Mouse (Mus musculus) forelimb bud, embryonic 11.5 days (tissue): ENCODE data around the gene Gm45716.
"Not testable (repeated sequence)": the region's sequence is repeated elsewhere in the genome, so short reads cannot be mapped to it uniquely, and the experiment has no call there.

ENCODE experiments used
- DNase-seq: peaks from one replicate; pipeline ENCODE4 v3.0.0-alpha.2; 2012; ENCODE audit warnings: low read depth, low spot score

Gene Gm45716

DNA sequence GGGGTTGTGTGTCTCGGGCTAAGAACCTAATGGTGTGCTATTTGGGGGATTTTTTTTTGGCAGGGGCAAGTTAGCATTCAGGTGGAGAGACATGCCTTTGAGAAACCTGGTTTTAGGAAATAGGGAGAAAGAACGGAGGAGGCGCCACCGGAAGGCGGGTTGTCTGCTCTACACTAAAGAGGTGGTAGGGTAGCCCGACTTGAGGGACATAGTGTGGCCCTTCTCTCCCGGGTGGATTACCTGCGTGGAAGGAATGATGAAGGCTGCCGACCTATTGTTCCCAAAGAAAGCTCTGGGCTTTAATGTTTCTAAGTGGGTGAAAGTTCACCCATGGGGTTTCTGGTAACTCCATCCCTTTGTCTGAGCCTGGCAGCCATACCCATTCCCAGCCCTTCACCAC lies 62.7 kb downstream of the Gm45716 start:
- peak; percentile 14 for DNase-seq

DNA sequence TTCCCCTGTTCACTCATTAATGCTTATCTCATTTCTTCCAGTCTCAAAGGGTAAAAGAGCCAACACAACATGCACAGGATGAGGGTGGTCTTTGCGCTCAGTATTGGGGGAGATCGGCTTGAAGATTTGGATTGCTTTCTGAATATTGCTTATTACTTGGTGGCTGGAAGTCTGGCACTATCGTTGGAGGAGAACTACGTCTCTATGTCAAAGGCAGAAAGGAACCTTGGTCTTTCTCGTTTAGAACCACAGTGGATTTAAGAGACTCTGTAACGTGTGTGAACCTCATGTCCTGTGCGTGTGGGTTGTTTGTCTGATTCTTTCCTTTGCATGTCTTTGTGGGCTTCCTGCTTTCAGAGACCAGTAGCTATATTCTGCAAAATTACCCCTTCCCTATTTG lies 63.2 kb downstream of the Gm45716 start:
- DNase-seq = no peak

DNA sequence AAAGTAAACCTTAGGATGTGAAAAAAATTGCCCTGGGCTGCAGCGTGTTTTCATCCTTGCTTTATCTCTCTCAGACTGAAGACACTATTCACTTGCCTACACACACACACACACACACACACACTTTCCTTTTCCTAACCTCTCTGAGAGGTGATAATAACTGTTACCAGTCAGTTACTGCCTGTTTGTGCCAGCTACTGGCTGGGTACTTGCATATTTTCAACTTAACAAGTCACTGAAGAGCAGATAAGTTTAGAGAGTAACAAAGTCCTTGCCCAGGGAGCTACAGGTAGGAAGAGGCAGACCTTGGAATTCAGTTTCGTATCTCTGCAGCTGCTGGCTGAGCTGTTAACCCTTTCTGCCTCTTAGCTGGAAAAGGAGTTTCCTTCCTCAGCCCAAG lies 64.4 kb downstream of the Gm45716 start:
- no peak for DNase-seq

DNA sequence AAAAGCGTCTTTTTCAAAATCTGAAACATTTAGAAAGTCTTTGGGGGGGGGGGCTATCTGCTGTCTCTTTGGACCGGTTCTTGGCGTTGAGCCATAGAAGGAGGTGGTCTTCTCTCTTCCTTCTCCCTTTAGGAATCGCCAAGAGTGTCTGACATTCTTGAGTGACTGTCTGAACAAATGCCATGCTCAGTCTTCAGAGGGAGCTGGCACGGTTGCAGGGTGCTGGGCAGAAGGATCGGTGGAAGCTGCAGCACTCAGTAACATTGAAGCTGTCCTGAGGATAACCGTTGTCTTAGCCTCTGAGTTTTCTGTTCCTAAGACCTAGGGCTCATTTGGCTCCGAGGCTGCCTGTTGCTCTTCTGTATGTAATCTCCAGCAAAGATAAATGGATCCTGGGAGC lies 64.9 kb downstream of the Gm45716 start:
- DNase-seq = no peak

DNA sequence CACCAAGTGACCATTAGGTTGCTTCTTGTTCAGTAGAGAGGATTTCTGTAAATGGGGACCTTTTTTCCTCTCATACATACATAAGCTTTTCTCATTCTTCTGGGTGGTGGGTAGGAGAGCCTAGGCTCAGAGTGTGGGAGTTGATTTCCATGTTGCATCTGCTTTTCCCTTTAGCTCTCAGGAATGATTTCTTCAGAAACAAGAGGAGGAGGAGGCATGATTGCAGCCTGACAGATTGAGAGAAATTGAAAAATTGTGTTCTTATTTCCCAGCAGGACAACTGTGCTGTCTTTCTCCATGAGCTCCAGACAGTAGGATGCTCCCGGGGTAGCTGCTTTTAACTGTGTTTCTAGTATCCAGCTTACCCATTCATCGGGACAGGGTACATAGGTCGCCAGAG lies 67.1 kb downstream of the Gm45716 start:
- DNase-seq = no peak

DNA sequence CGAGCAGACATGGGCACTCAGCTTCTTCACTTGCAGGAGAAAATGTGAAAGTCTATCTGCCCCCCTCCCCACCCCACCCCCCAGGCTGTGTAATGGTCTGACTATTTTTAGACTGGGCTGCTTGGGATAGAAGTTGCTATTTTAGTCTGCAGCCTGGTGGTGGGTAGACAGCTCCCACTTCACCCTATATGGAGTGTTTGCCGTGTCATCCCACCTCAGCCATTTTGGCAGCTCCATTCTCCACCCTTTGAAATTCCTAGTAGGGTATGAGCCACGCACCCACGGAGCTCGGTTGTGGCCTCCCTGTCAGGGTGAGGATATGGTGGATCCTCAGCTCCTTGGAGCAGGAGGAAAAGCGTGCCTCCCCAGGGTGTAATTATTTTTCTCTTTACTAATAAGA lies 68.2 kb downstream of the Gm45716 start:
- DNase-seq = no peak

DNA sequence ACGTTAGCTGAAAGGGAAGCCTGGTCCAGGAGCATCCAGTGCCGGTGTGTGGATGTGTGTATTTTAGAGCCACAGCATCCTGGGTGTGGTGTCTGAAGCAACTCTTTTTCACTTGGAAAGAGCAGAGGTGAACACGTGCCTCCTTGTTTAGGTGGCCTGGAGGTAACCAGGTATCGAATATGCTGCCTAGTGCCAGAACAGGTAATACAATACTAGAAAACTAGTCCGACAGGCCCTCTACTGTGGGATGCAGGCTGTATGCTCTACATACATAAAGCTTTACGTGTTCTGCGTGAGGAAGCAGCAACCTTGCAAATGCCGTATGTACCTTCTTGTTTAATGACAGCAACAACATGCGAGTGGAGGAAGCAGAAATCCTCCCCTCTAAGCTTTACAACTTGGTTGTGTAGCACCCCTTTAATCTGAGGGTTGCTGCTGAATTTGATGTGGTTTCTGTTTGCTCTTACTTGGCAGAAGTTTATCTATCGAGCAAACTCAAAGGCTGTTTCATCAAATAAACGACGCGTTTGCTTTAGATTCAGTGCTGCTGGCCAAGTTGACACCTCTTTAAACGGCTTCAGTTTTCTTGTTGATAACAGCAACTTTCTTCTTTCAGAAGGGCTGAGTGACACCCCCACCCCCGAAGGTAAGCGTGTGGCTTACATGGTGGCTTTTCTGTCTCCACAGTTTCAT lies 69.5 kb downstream of the Gm45716 start:
- DNase-seq = no peak

DNA sequence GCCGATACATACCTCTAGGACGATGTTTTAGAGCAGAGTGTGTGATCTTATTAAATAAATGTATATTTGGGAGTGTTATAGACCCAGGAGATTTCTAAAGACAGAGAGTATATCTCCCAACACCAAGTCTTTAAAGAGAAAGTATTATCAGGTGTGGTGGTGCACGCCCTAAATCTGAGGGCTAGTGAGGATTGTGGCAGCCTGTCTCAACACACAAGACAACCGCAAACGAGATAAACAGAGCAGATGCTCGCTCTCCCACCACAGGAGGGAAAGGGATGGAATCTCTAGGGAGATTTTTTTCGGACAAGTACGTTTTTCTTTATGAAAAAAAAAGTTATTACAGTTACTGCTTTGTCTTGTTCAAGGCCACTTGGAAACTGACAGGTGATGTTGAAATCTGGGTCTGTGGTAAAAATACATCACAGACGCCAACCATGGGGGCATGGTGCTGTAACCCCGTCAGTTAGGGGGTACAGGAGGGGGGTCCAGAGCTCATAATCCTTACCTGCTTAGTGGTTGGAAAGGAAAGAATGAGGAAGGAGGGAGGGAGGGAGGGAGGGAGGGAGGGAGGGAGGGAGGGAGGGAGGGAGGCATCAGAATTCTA lies 70.9 kb downstream of the Gm45716 start:
- no peak for DNase-seq

DNA sequence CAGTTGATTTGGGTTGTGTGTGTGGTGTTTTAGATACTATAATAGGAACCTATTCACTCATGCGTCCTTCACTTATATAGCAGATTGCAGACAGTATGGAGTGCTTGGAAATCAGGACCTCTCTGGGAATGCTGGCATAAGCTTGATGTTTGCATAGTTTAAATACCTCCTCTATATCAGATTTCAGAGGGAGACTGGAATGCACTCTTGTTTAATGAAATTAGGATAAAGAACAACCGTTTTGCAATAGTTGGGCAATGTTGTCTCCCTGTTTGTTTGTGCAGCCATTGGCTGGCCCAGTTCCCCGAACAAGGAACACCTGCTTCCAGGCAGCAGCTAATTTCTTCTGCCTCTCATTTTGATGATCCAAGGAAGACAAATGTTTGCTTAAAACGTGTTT lies 71.6 kb downstream of the Gm45716 start:
- DNase-seq = no peak

DNA sequence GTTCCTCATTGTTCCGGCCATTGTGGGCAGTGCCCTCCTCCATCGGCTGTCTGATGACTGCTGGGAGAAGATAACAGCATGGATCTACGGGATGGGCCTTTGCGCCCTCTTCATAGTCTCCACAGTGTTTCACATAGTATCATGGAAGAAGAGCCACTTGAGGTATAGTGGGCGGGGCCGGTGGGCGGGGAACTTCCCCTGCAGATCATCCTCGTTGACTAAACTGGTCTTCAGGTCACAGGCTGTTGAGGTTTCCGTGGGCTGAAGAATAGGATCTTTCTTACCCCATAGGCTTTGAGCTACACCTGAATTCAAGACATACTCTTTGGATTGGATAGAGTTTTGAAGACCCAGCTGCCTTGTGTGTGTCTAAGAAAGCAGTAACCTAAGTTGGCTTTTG lies 72.3 kb downstream of the Gm45716 start:
- DNase-seq = no peak

DNA sequence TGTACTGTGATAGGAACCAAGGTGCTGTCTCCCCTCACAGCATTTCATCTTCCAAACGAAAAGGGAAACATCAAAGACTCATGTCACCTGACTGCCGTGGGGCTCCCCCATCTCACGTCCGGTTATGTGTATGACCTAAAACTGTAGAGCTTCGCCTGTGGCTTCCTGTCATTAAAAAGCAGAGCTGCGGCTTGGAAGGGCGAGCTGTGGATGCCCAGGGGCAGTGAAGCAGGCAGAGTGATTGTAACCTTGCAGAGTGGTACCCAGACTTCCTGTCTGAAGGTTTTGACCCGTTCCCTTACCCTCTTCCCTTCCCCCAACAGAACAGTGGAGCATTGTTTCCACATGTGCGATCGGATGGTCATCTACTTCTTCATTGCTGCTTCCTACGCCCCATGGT lies 76.7 kb downstream of the Gm45716 start:
- no peak for DNase-seq

DNA sequence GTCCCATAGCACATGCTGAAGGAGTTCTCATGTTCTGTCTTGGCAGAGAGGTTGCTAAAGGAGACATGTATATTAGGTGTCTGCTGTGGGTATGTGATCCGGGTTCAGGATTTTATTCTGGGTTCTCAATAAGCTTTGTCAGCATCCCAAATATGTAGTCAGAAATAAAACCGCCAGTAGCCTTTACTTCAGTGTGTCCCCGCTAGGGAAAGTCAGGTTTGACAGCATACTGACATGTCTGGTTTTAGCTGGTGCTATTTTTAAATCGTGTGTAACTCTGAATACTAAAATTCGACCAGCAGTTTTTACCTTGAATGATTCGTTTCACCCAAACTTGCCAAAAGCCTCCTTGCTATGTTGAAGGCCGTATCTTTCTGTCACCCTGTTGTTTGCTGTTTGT lies 78.1 kb downstream of the Gm45716 start:
- no peak for DNase-seq

DNA sequence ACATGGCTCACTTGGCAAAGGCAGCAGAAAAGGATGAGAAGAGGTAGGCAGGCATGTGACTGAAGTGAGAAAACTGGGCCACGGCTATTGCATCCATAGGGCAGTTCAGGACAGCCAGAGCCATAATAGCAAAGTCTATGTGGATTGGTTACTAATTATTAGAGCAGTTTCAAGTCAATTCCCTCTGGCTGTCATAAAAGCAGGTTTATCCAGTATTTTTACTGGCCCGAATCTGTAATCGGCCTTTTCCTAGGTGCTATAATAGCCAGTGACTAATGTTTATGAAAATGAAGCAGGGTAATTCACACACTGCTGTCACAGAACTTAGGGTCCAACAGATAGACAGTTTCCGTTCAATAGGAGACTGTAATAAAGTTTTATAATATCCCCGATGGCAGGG lies 81.5 kb downstream of the Gm45716 start:
- no peak for DNase-seq

DNA sequence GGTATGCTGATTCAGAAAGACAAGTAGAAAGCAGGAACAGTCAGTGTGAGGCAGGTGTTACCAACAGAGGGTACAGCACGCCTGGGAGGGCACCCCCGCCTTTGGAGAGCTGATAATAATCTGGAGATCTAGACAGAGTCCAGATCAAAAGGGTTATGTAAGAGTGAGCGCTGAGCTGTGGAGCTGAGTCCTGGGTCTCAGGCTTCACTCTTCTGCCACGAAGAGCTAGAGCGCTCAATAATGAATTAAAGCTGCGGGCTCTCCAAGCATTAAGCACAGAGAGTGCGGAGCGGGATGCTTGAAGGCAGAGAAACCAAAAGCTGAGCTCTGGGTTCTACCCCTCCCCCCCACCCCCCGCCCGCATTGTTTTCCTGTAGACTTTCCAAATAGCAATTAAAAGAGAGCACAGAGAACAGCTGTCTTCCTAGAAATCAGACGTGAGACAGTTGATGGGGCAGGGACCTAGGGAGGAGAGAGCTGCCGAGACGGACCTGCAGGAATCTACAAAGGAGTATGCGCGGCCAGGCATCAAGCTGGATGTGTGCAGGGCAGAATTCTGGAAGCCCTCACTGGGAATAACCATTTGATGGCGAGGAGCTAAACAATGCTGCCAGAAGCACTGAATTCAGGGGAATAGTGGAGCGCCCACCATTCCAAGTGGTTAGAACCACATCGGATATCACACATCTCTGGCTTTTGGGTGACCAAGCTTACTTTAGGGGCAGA lies 82.1 kb downstream of the Gm45716 start:
- DNase-seq = no peak

DNA sequence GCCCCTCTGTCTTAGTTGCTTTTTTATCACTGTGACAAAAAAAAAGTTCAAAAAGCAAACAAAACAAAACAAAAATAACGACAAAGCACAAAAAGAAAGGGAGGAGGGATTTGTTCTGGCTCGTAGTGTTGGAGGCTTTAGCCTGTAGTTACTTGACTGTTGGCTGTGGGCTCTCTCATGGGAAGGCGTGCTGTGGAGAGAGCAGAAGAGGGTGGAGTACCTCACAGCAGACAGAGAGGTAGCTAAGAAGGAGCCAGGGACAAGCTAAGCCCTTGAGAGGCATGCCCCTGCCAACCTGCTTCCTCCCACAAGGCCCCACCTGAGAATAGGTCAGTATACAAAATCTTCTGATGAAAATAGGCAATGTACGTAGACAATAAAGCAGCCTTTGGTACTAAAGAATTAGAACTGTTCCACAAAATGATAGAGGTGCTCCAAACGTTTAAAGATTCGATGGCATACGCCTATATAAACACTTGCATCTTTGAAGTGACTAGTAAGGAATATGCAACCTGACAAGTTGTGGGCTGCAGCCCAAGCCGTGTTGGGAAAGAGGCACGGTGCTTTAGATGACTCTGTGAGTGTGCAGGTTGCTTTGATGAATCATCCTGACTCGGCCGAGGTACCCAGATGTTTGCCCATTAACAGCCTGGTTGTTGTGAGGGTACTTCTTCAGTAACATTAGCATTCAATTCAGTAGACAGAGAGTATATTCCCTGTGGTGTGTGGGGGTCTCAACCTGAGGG lies 82.8 kb downstream of the Gm45716 start:
- DNase-seq = no peak

DNA sequence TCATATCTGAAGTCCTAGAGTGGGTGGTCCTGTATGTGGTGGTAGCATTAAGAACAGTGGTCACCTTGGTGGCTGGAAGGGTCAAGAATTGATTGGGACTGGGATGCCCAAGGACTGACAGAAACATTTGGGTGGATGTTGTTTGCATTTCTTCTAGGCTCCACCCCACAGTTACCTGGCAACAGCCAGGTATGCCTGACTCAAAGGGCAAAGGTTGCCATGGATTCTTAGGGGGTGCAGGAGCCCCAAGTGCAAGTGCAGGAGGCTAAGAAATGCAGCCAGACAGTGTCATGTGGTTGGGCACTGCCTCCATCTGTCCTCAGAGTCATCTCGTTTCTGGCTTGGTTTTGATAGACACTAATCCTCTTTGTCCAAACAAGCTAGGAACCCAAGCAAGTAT lies 86.7 kb downstream of the Gm45716 start:
- no peak for DNase-seq

DNA sequence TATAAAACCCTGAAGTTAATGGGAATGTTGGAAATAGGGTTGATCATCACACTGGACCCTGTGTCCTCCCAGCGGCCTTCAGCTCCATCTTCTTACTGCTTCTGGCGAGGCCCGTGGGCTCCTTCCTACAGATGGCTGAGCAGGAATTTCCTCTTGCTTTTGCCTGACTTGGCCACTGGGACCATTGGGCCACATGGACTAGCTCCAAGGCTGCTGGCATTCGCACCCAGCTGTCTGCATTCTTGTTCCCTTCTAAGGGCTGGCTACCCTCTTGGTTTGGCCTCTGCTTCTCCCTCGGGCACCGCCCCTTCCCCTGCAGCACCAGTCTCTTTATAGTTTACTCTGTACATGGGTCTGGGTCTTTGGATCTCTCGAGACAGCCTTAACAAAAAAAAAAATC lies 88.2 kb downstream of the Gm45716 start:
- no peak for DNase-seq

DNA sequence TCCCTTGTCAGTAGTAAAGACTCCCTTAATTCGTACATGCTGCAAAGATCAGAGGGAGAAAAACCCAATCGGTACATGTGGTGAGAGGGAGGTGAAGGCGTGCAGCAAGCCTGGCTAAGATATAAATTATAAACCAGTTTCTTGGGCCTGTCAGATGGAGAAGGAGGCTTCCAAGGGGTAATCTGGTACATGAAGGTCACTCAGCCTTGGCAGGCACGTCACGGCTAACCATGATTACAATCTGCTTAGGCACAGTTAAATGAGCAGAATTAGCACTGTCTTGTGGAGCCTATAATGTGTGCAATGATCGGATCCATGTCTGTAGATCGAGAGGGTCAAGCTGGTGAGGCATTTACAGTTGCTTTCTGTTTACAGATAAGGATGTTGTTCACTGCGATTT lies 88.7 kb downstream of the Gm45716 start:
- DNase-seq = no peak

DNA sequence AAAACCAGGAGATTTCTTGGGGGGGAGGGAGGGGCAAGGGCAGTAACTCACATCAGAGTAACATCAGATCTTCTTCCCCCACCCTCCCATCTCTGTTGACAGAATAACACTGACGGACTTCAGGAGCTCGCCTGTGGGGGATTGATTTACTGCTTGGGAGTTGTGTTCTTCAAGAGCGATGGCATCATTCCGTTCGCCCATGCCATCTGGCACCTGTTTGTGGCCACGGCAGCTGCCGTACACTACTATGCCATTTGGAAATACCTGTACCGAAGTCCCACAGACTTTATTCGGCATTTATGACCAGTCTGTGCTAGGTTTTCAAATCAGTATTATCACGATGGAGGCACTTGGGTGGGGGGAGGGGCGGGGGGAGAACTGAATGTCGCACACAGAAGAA lies 89.1 kb downstream of the Gm45716 start:
- no peak for DNase-seq

DNA sequence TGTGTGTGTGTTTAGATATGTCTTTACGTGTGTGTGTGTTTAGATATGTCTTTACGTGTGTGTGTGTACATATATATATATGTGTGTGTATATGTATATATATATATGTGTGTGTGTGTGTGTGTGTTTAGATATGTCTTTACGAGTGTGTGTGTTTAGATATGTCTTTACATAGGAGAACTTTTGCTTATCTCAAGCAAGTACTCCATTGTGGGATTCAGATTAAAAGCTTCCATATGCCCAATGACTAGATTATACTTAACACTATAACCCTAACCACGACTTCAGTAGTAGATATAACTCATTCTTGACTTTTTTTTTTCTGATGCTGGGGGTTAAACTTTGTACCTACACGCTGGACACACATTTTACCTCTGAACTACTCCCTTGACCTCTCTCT lies 92.6 kb downstream of the Gm45716 start:
- no peak for DNase-seq

DNA sequence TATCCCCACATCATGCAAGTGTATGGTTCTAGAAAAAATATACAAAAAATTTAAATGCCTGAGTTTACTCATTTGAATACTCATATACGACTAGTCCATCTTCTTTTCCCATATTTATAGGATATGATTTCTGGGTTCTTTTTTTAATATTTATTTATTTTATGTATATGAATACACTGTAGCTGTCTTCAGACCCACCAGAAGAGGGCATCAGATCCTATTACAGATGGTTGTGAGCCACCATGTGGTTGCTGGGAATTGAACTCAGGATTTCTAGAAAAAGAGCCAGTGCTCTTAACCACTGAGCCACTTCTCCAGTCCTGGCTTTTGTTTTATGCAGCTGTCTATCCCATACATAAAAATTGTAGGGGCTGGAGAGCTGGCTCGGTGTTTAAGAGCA lies 94.5 kb downstream of the Gm45716 start:
- not testable (repeated sequence) for DNase-seq

DNA sequence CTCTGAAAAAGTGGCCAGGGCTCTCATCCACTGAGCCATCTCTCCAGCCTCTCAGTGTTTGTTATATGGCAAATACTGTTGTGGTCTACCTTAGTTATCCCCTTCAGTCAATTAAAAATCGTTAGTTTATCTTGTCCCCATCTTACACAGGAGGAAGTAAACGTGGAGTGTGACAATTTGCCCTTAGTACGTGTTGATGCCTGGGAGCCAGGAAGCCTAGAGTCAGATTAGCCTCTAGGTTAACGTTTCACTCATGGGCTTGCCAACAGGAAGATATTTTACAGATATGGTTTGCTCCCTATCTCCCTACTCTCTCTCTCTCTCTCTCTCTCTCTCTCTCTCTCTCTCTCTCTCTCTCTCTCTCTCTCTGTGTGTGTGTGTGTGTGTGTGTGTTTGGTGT lies 95.7 kb downstream of the Gm45716 start:
- DNase-seq = no peak

DNA sequence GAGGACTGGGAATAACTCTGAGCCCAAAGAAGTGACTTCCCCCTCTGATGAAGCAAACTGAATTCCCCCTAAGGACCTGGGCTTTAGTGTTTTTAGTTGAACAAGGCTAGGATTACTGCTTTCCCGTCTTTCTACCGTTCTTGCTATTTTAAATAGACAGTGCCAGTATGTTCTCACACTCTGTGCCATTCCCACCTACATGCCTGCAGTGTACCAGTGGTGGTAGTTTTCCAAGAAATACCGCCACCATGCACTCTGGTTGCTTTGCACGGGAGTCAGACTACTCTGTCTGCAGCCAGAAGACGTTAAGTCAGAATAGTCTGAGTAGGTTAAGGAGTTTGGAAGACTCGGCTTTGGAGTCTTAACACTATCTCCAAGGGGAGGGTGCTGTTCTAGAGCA lies 96.1 kb downstream of the Gm45716 start:
- DNase-seq = no peak
